Mouse (Mus musculus) neural tube, embryonic 13.5 days (tissue): ENCODE results near the gene Ip6k2. TPM values are rescaled to one million over a fixed set of nuclear protein-coding genes. Genes with fewer than 3 reads are reported as not detected.
A peak's percentile ranks its signal among the peaks of the same experiment; 100 is the strongest.

Experiments
- ATAC-seq: fragments of 200-750 bp; cut with Nextera tagmentation; 2 replicates; pipeline ENCODE4 v1.8.0; 2017; ENCODE audit warnings: low read depth, mild to moderate bottlenecking, moderate TSS enrichment, moderate library complexity
- H3K27ac ChIP-seq: fragments of 300-500 bp; sonication (generic); replicated peaks from 2 replicates; pipeline ENCODE4 v1.5.1; 2015; ENCODE audit warnings: moderate library complexity, mild to moderate bottlenecking, inconsistent platforms
- H3K27me3 ChIP-seq: fragments of 300-500 bp; sonication (generic); 2 replicates; pipeline ENCODE4 v1.6.1; 2015; ENCODE audit warnings: mild to moderate bottlenecking, inconsistent platforms
- H3K36me3 ChIP-seq: fragments of 300-500 bp; sonication (generic); 2 replicates; pipeline ENCODE4 v1.6.1; 2015; ENCODE audit warnings: mild to moderate bottlenecking, inconsistent platforms
- H3K4me1 ChIP-seq: fragments of 300-500 bp; sonication (generic); replicated peaks from 2 replicates; pipeline ENCODE4 v1.6.1; 2015; ENCODE audit warnings: inconsistent platforms
- H3K4me2 ChIP-seq: fragments of 300-500 bp; sonication (generic); 2 replicates; pipeline ENCODE4 v1.6.1; 2015; ENCODE audit warnings: inconsistent platforms, mild to moderate bottlenecking, moderate library complexity
- H3K4me3 ChIP-seq: fragments of 300-500 bp; sonication (generic); 2 replicates; pipeline ENCODE4 v1.5.1; 2015; ENCODE audit warnings: mild to moderate bottlenecking, inconsistent platforms
- H3K9ac ChIP-seq: fragments of 300-500 bp; sonication (generic); 2 replicates; pipeline ENCODE4 v1.6.1; 2015; ENCODE audit warnings: moderate library complexity, mild to moderate bottlenecking, inconsistent platforms
- H3K9me3 ChIP-seq: fragments of 300-500 bp; sonication (generic); 2 replicates; pipeline ENCODE4 v1.6.1; 2016; ENCODE audit warnings: inconsistent platforms
- WGBS: fragments of 180-500 bp; shearing (Covaris S2); methylation state at CpG from one replicate; pipeline ENCODE4 v1.1.7; 2015; 5-methylcytosine and 5-hydroxymethylcytosine counted together
- polyA plus RNA-seq: library from polyadenylated mRNA; unstranded; fragments of >200 nt; fragmentation: Nextera tagmentation; extraction: Ambion mirVana; gene quantifications from 2 replicates; pipeline ENCODE4 v1.2.1, GENCODE M21; 2015

Ip6k2 gene
- polyA plus RNA-seq, 1 experiment from 2014 or later, result 204 TPM

GRCm38 (mm10) chr9:108786494-108786893 is 2.9 kb downstream of the Ip6k2 start:
- Histone ChIP-seq H3K4me1 (peaks cover 82% of the 10 kb centered on the region), H3K9ac (0 out of 2 replicates have a peak overlapping the region, but pooled peaks have one; percentile 2), H3K4me3 (peak overlapping the region; percentile 86), H3K4me2 (peak overlapping the region; percentile 80), H3K9me3 (no peaks in the 10 kb centered on the region), H3K27me3 (no peaks in the 10 kb centered on the region), H3K27ac (no peak overlapping the region), H3K36me3 (peaks cover 9% of the 10 kb centered on the region)
- ATAC-seq, result no peak
- 83% methylated on average over 1 of the region's 1 CpGs for WGBS

DNA sequence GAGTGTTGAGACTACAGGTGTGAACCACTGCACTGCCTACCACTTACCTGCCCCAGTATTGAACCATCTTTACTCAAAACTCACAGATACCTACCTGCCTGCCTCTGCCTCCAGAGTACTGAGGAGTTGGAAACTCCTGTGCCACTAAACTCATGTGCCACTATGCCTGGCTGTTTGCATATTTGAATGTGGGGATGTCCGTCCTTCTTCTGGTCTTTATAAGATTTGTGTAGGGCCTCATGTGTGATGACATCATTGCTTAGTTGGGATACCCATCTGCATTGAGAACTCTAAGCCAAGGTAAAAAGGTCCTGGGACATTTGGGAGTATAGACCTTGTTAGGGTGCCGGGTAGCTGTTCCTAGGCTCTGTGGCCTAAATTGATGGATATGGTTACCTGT is 3.5 kb downstream of the Ip6k2 start:
- H3K9me3 ChIP-seq, result no peaks in the 10 kb centered on the region
- H3K4me3 ChIP-seq, result peak overlapping the region; percentile 19
- ATAC-seq, result no peak
- peaks cover 9% of the 10 kb centered on the region for H3K36me3 ChIP-seq
- no peak overlapping the region for H3K27ac ChIP-seq
- 90% methylated on average over 2 of the region's 2 CpGs for WGBS
- H3K4me1 ChIP-seq, result peaks cover 84% of the 10 kb centered on the region
- peak overlapping the region; percentile 80 for H3K4me2 ChIP-seq
- no peaks in the 10 kb centered on the region for H3K27me3 ChIP-seq
- H3K9ac ChIP-seq, result no peak overlapping the region

DNA sequence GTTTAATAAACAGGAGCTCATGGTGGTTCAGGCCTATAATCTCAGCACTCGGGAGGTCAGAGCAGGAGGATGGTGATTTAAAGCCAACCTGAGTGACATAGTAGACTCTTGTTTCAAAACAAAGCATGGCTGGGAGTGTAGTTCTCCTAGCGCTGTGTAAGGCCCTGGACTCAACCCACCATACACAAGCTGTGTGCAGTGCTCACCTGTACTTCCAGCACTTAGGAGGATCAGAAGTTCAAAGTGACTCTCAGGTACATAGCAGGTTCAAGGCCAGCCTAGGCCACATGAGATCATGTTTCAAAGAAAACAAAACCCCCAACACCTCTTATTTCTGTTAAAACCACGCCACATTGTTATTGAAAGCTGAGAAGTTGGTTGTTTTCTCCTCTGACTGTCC is 5.1 kb downstream of the Ip6k2 start:
- no peak for ATAC-seq
- Histone ChIP-seq H3K27me3 (no peaks in the 10 kb centered on the region), H3K9ac (no peak overlapping the region; the same call in 1 of the 2 replicates), H3K4me1 (peaks cover 89% of the 10 kb centered on the region), H3K4me3 (no peak overlapping the region), H3K4me2 (peak overlapping the region; percentile 80), H3K36me3 (peaks cover 9% of the 10 kb centered on the region), H3K9me3 (no peaks in the 10 kb centered on the region), H3K27ac (no peak overlapping the region)
- 71% methylated on average over 3 of the region's 3 CpGs for WGBS

- Histone ChIP-seq H3K4me2 (no peak overlapping the region), H3K27me3 (no peaks in the 10 kb centered on the region), H3K36me3 (peaks cover 15% of the 10 kb centered on the region), H3K4me3 (no peak overlapping the region), H3K9ac (no peak overlapping the region), H3K9me3 (no peaks in the 10 kb centered on the region), H3K4me1 (peaks cover 94% of the 10 kb centered on the region), H3K27ac (no peak overlapping the region)
- WGBS, result 89% methylated on average over 1 of the region's 1 CpGs
- ATAC-seq, result no peak
Measured at GRCm38 (mm10) chr9:108792307-108792706, 8.7 kb downstream of the Ip6k2 start.

DNA sequence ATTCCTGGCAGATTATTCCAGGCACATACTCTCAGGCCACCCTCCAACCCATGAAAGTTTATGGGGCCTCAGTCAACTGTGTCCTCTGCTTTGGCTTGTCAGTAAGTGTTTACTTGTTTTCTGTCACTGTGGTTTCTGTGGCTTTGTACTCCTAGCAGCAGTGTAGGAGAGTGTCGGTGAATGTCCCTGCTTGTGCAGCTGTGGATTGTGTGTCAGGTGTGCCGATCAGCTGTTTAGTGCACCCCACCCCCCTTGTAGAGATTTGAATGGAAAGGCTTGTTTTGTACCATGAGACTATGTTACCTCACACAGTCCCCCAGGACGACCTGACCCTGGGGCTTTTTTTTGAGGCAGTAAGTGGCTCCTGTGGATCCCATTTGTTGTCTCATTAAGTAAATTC is 9.1 kb downstream of the Ip6k2 start:
- no peaks in the 10 kb centered on the region for H3K9me3 ChIP-seq
- no peak overlapping the region for H3K4me3 ChIP-seq
- peaks cover 90% of the 10 kb centered on the region for H3K4me1 ChIP-seq
- H3K4me2 ChIP-seq, result no peak overlapping the region
- H3K36me3 ChIP-seq, result peaks cover 19% of the 10 kb centered on the region
- H3K27ac ChIP-seq, result no peak overlapping the region
- WGBS, result 46% methylated on average over 3 of the region's 3 CpGs
- H3K9ac ChIP-seq, result no peak overlapping the region
- no peaks in the 10 kb centered on the region for H3K27me3 ChIP-seq
- no peak for ATAC-seq

GRCm38 (mm10) chr9:108795281-108795680 is 11.7 kb downstream of the Ip6k2 start:
- WGBS, result 47% methylated on average over 2 of the region's 2 CpGs
- peak overlapping the region; percentile 13; the same call in 1 of the 2 replicates for H3K4me2 ChIP-seq
- peaks cover 43% of the 10 kb centered on the region for H3K36me3 ChIP-seq

DNA sequence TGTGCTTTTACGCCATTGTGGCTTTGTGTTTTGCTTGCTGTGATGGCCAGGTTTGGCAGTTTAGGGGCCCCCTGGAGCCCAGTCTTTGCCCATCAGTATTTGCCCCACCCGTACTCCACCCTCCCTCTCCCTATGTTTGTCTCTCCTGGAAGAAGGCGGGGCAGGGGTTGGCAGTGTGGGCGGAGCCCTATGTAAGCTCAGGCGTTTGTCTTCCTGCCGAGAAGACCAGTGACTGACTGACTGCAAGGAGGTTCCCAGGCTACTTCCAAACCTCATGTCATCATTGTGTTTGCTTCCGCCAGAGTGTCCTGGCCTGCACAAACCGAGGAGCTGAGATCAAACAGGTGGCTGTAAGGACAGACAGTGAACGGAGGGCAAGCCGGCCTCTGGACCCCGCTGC is 12.2 kb downstream of the Ip6k2 start:
- 34% methylated on average over 11 of the region's 11 CpGs for WGBS
- ATAC-seq, result peak; percentile 21; the same call in 1 of the 2 replicates
- peak overlapping the region; percentile 49; the same call in 1 of the 2 replicates for H3K9ac ChIP-seq

More at GRCm38 (mm10) chr9:108795281-108795680, 11.7 kb downstream of the Ip6k2 start:
- no peak overlapping the region for H3K9ac ChIP-seq
- H3K9me3 ChIP-seq, result no peaks in the 10 kb centered on the region
- peaks cover 64% of the 10 kb centered on the region for H3K4me1 ChIP-seq
- no peak overlapping the region for H3K27ac ChIP-seq
- no peak overlapping the region for H3K4me3 ChIP-seq
- ATAC-seq, result no peak
- no peaks in the 10 kb centered on the region for H3K27me3 ChIP-seq

DNA sequence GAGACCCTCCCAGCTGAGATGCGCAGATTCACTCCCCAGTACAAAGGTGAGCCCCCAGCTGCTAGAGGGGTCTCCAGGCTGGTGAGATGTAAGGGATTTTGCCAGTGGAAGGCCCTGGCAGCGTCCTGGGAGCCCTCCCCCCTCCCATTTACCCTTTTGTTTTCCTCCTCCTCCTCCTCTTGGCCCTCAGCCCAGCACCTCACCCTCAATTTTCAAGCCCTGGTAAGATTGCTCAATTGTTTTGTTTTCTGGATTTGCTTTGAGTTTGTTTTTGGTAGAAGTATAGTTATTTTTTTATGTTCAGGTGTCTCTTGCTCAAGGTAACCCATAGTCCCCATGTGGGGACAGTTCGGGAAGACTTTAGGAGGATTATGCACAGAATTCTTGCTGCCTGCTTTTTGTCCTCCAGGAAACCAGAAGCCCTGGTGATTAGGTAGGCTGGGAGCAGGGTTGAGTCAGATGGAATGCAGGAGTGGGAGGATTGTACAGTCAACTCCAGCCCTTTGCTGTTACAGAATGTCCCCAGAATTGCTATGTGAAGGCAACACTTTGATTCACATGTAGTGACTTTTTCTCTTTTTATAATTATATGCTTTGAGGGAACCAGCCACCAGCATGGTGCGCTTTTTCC is 12.9 kb downstream of the Ip6k2 start:
- Histone ChIP-seq H3K9ac (peak overlapping the region; percentile 49; the same call in 1 of the 2 replicates), H3K4me1 (peaks cover 52% of the 10 kb centered on the region), H3K36me3 (peaks cover 53% of the 10 kb centered on the region), H3K4me2 (peak overlapping the region; percentile 28; the same call in 1 of the 2 replicates), H3K27ac (peak overlapping the region; percentile 52), H3K9me3 (no peaks in the 10 kb centered on the region), H3K27me3 (no peaks in the 10 kb centered on the region), H3K4me3 (no peak overlapping the region)
- 74% methylated on average over 4 of the region's 4 CpGs for WGBS
- no peak; the same call in 1 of the 2 replicates for ATAC-seq

More for the DNA sequence above, 12.2 kb downstream of the Ip6k2 start:
- H3K27me3 ChIP-seq, result no peaks in the 10 kb centered on the region
- H3K36me3 ChIP-seq, result peaks cover 47% of the 10 kb centered on the region
- no peaks in the 10 kb centered on the region for H3K9me3 ChIP-seq
- peaks cover 60% of the 10 kb centered on the region for H3K4me1 ChIP-seq
- H3K4me2 ChIP-seq, result peak overlapping the region; percentile 28
- peak overlapping the region; percentile 52; the same call in 1 of the 2 replicates for H3K27ac ChIP-seq
- no peak overlapping the region for H3K4me3 ChIP-seq

GRCm38 (mm10) chr9:108797477-108797876 is 13.9 kb downstream of the Ip6k2 start:
- Histone ChIP-seq H3K36me3 (peaks cover 63% of the 10 kb centered on the region), H3K4me2 (no peak overlapping the region), H3K9me3 (no peaks in the 10 kb centered on the region), H3K9ac (no peak overlapping the region), H3K27ac (no peak overlapping the region), H3K4me3 (no peak overlapping the region), H3K27me3 (no peaks in the 10 kb centered on the region), H3K4me1 (peaks cover 42% of the 10 kb centered on the region)
- WGBS, result 91% methylated on average over 7 of the region's 7 CpGs
- ATAC-seq, result no peak

- ATAC-seq, result no peak
- Histone ChIP-seq H3K4me1 (peaks cover 31% of the 10 kb centered on the region), H3K36me3 (peaks cover 72% of the 10 kb centered on the region), H3K9ac (no peak overlapping the region), H3K27ac (no peak overlapping the region), H3K9me3 (no peaks in the 10 kb centered on the region), H3K4me2 (no peak overlapping the region), H3K4me3 (no peak overlapping the region), H3K27me3 (no peaks in the 10 kb centered on the region)
- WGBS, result 85% methylated on average over 5 of the region's 5 CpGs
Measured at GRCm38 (mm10) chr9:108798508-108799075, 15.0 kb downstream of the Ip6k2 start.

- 88% methylated on average over 3 of the region's 3 CpGs for WGBS
- Histone ChIP-seq H3K4me3 (no peak overlapping the region), H3K4me1 (peaks cover 21% of the 10 kb centered on the region), H3K9ac (no peak overlapping the region), H3K9me3 (no peaks in the 10 kb centered on the region), H3K36me3 (peaks cover 82% of the 10 kb centered on the region), H3K27me3 (no peaks in the 10 kb centered on the region), H3K27ac (no peak overlapping the region), H3K4me2 (no peak overlapping the region)
- ATAC-seq, result no peak
Measured at GRCm38 (mm10) chr9:108799564-108799963, 16.0 kb downstream of the Ip6k2 start.

DNA sequence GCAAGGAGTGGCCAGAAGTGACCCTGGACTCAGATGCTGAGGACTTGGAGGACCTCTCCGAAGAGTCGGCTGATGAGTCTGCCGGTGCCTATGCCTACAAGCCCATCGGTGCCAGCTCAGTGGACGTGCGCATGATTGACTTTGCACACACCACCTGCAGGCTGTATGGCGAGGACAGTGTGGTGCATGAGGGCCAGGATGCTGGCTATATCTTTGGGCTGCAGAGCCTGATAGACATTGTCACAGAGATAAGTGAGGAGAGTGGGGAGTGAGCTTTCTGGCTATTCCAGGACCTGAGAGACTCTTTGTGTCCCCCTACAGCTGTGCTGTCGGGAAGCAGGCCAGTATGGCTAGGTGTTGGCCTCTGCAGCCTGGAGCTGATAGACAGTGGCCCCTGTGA is 22.2 kb downstream of the Ip6k2 start:
- WGBS, result 88% methylated on average over 8 of the region's 8 CpGs
- Histone ChIP-seq H3K4me1 (peaks cover 23% of the 10 kb centered on the region), H3K36me3 (peaks cover 65% of the 10 kb centered on the region), H3K4me3 (no peak overlapping the region), H3K9ac (no peak overlapping the region), H3K9me3 (no peaks in the 10 kb centered on the region), H3K27me3 (no peaks in the 10 kb centered on the region), H3K4me2 (no peak overlapping the region), H3K27ac (no peak overlapping the region)
- no peak for ATAC-seq
